Mouse (Mus musculus) hindbrain, embryonic 16.5 days (tissue): ENCODE data around the gene Col5a1. TPM values are rescaled to one million over a fixed set of nuclear protein-coding genes. Genes with fewer than 3 reads are reported as not detected.

Source experiments
- ATAC-seq: fragments of 200-750 bp; cut with Nextera tagmentation; 2 replicates; pipeline ENCODE4 v1.8.0; 2017; ENCODE audit warnings: moderate TSS enrichment, moderate library complexity
- H3K27ac ChIP-seq: fragments of 300-500 bp; sonication (generic); 2 replicates; pipeline ENCODE4 v1.5.1; 2014; ENCODE audit warnings: low read depth, mild to moderate bottlenecking, control low read depth, low read length, moderate library complexity
- H3K27me3 ChIP-seq: fragments of 300-500 bp; sonication (generic); replicated peaks from 2 replicates; pipeline ENCODE4 v1.6.1; 2014; ENCODE audit warnings: low read length; ENCODE audit not compliant: control insufficient read depth, insufficient read depth
- H3K36me3 ChIP-seq: fragments of 300-500 bp; sonication (generic); 2 replicates; pipeline ENCODE4 v1.6.1; 2014; ENCODE audit warnings: mild to moderate bottlenecking, low read length, moderate library complexity, mixed read lengths; ENCODE audit not compliant: control insufficient read depth, insufficient read depth
- H3K4me1 ChIP-seq: fragments of 300-500 bp; sonication (generic); 2 replicates; pipeline ENCODE4 v1.6.1; 2014; ENCODE audit warnings: low read depth, low read length; ENCODE audit not compliant: control insufficient read depth, insufficient read depth
- H3K4me2 ChIP-seq: fragments of 300-500 bp; sonication (generic); 2 replicates; pipeline ENCODE4 v1.6.1; 2014; ENCODE audit warnings: mild to moderate bottlenecking, low read length, control low read depth, moderate library complexity
- H3K4me3 ChIP-seq: fragments of 300-500 bp; sonication (generic); 2 replicates; pipeline ENCODE4 v1.5.1; 2014; ENCODE audit warnings: mild to moderate bottlenecking, low read length, control low read depth, moderate library complexity
- H3K9ac ChIP-seq: fragments of 300-500 bp; sonication (generic); 2 replicates; pipeline ENCODE4 v1.6.1; 2014; ENCODE audit warnings: low read depth, mild to moderate bottlenecking, control low read depth, low read length, moderate library complexity
- H3K9me3 ChIP-seq: fragments of 300-500 bp; sonication (generic); 2 replicates; pipeline ENCODE4 v1.6.1; 2014; ENCODE audit warnings: mild to moderate bottlenecking, low read length, moderate library complexity; ENCODE audit not compliant: control insufficient read depth
- WGBS: fragments of 180-500 bp; shearing (Covaris S2); extraction: QIAGEN DNeasy Blood & Tissue Kit; methylation state at CpG from one replicate; pipeline ENCODE4 v1.1.7; 2014; 5-methylcytosine and 5-hydroxymethylcytosine counted together
- polyA plus RNA-seq: library from polyadenylated mRNA; unstranded; fragments of >200 nt; fragmentation: Nextera tagmentation; extraction: Ambion mirVana; gene quantifications from 2 replicates; pipeline ENCODE4 v1.2.1, GENCODE M21; 2015

Col5a1 gene
- polyA plus RNA-seq, 1 experiment from 2014 or later: 9.2 TPM

DNA sequence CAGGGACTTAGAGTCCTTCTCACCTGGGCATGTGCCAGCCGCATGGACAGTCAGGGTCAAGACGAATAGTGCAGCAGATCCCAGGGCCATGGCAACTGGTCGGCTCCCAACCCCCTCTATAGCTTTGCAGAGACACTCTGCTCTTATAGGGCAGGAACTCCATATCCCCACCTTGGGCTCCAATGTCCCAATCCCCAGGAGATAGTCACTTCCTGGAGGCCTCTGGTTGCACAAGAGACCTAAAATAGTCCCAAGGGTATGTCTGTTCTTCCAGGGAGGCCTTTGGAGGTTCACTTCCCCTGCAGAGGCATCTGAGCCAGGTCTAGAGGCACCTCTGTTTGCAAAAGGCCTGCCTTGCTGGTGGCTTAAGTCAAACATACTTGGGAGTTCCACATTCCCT, 198.5 kb downstream of the Col5a1 start, which contains the start of gene Fcnb:
Gene Fcnb (minus strand): TSS at position 118 of the 400 bp plus-strand sequence.
- ATAC-seq: no peak
- Histone ChIP-seq H3K27ac (no peak within 1 kb of the TSS), H3K4me3 (no peak within 1 kb of the TSS), H3K9me3 (no peaks in the 10 kb centered on the region), H3K36me3 (no peaks in the 10 kb centered on the region), H3K4me2 (no peak within 1 kb of the TSS), H3K4me1 (no peaks in the 10 kb centered on the region; the same call in 1 of the 2 replicates), H3K27me3 (no peaks in the 10 kb centered on the region), H3K9ac (no peak within 1 kb of the TSS)
- WGBS: 87% methylated on average over 3 of the region's 3 CpGs

GRCm38 (mm10) chr2:28086112-28086511, 199.9 kb downstream of the Col5a1 start:
- Histone ChIP-seq H3K27ac (no peak overlapping the region), H3K9ac (no peak overlapping the region), H3K4me1 (peaks cover 10% of the 10 kb centered on the region), H3K27me3 (no peaks in the 10 kb centered on the region), H3K4me3 (no peak overlapping the region), H3K36me3 (no peaks in the 10 kb centered on the region), H3K4me2 (no peak overlapping the region), H3K9me3 (no peaks in the 10 kb centered on the region)
- WGBS: 78% methylated on average over 10 of the region's 10 CpGs
- no peak for ATAC-seq

DNA sequence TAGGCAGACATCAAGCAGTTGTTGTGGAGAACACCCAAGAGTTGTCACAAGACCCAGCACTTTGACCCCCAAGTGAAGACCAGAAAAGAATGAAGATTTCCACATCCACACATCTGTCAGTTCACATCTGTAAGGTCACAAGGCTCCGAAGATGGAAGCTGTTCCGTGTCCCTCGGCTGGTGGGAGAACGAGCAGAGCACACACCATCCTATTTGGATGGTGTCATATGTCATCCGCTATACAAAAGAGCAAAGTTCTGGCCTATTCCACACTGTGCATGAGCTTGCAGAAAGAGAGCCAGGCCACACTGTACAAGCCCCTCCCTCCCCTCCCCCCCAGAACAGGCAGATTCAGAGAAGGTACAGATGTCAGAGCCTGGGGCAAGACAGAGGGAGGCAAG, 202.9 kb downstream of the Col5a1 start:
- Histone ChIP-seq H3K27ac (no peak overlapping the region), H3K9ac (no peak overlapping the region), H3K36me3 (no peaks in the 10 kb centered on the region), H3K9me3 (no peaks in the 10 kb centered on the region), H3K4me3 (no peak overlapping the region), H3K4me1 (peaks cover 11% of the 10 kb centered on the region), H3K27me3 (no peaks in the 10 kb centered on the region), H3K4me2 (no peak overlapping the region)
- ATAC-seq: no peak
- 67% methylated on average over 5 of the region's 5 CpGs for WGBS

Other genes starting within 250 kb of the Col5a1 start
- 3.4 and 4.0 TPM in 2 replicates for gene Rxra, start 210.0 kb upstream of the Col5a1 start, polyA plus RNA-seq
- gene Fcnb, start 198.5 kb downstream of the Col5a1 start, polyA plus RNA-seq: not detected in 2 replicates